Mouse (Mus musculus): ENCODE results near the gene Opcml. TPM values are rescaled to one million over a fixed set of nuclear protein-coding genes. Genes with fewer than 3 reads are reported as not detected.

Opcml gene
- polyA plus RNA-seq, 1 experiment = 88.3 TPM

DNA sequence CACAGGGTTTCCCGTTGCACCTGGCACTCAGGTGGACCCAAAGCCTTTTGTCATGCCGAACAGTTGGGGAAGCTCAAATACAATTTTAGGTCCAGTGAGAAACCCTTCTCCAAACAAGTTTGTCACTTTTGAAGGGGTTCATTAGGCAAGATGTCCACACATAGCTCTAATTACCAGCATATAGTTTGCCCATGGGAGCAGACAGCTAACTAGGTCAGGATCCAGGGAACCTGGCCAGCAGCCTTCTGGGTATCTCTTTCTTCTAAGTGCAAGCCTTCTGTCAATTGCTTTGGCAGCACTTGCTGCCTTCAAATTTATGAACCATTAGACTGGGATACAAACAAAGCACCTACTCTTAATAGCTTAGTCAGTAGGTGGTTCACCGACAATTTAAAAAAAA is 653.9 kb downstream of the Opcml start:
- no peak overlapping the region for H3K4me3 ChIP-seq (ENCODE audit: insufficient read depth, low read length)
- H3K27ac ChIP-seq (ENCODE audit: insufficient read depth, low read length) = no peak overlapping the region
- no peak for TF ChIP-seq CTCF (IDR thresholded peaks at IDR 0.05; ENCODE audit: extremely low read depth, insufficient read depth, low read length)
- TF ChIP-seq POLR2A (IDR thresholded peaks at IDR 0.05; ENCODE audit: extremely low read depth, insufficient read depth, low read length) = no peak
- peaks cover 14% of the 10 kb centered on the region for H3K4me1 ChIP-seq (ENCODE audit: control insufficient read depth, insufficient read depth, low read length)

DNA sequence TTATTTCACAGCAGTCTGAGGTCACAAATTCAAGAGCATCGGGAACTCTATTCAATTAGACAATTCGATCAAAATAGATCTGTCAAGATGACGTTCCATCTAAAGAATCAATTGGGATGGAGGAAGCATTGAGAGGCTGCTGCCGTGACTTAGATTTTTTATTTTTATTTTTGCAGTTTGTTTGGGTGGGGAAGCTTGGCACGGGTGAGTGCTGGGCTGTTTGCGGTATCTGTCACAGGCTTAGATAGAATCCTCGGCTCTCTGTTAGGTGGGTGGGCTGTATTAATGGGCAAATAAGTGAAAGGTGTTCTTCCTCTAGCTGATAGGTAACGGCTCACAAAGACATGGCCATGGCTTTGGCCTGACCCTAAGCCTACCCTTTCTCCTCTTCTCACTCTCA is 654.4 kb downstream of the Opcml start:
- Histone ChIP-seq H3K4me1 (ENCODE audit: control insufficient read depth, insufficient read depth, low read length) (peaks cover 11% of the 10 kb centered on the region), H3K4me3 (ENCODE audit: insufficient read depth, low read length) (no peak overlapping the region), H3K27ac (ENCODE audit: insufficient read depth, low read length) (no peak overlapping the region)
- TF ChIP-seq POLR2A (IDR thresholded peaks at IDR 0.05; ENCODE audit: extremely low read depth, insufficient read depth, low read length) (no peak), CTCF (IDR thresholded peaks at IDR 0.05; ENCODE audit: extremely low read depth, insufficient read depth, low read length) (no peak)

DNA sequence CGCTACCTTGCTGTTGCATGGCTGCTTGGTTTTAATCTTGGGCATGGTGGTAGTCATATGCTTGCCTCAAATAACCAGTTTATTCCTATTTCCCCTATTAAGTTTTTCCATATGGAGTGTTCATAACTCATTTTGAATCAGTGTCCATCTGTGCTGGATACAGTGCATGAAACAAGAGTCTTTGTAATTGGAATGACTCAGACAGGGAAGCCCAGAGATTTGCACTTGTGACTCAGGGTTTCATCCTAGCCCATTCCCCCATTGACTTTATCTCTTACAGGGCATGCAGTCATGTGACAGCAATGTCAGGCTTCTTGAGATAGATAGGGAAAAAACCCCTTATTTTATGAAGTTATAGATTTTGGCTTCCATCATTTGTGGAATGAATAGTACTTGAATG is 655.3 kb downstream of the Opcml start:
- Histone ChIP-seq H3K4me1 (ENCODE audit: control insufficient read depth, insufficient read depth, low read length) (peaks cover 6% of the 10 kb centered on the region; the same call in 1 of the 2 replicates), H3K4me3 (ENCODE audit: insufficient read depth, low read length) (no peak overlapping the region), H3K27ac (ENCODE audit: insufficient read depth, low read length) (no peak overlapping the region)
- TF ChIP-seq POLR2A (IDR thresholded peaks at IDR 0.05; ENCODE audit: extremely low read depth, insufficient read depth, low read length) = no peak
- no peak for TF ChIP-seq CTCF (IDR thresholded peaks at IDR 0.05; ENCODE audit: extremely low read depth, insufficient read depth, low read length)

DNA sequence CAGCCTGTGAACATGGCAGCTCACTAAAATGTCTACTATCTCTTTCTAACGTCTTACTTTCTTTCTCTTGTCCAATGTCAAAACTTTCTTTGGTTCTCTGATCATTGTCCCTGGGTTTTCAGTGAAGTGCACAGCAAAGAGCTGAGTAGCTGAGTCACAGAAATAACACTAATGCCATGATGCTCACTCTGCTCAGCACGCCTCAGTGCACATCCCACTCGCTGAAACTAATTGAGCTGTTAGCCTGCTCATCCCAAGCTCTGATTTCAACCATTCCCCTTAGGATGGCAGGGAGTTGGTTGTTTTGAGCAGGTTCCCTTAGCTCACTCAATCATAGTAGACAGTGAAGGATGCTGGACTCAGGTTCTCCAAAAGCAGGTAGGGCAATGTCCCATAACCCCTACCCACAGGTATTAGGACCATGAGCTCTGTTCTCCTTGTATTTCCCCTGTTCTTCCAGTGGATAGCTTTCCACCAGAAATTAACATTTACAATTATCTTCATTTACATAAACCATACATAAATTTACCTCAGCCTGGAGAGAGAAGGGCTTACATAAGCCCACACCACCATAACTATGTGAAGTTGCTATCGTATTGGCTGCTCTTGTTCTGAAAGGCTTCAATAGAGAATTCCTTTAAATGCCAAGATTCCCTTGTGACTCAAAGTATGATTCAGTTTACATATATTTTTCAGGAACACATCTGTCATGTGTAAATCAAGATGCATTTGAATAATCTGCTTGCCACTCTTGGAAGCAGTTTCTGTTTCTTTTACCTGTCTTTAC is 655.9 kb downstream of the Opcml start:
- Histone ChIP-seq H3K27ac (ENCODE audit: insufficient read depth, low read length) (no peak overlapping the region), H3K4me1 (ENCODE audit: control insufficient read depth, insufficient read depth, low read length) (peaks cover 6% of the 10 kb centered on the region; the same call in 1 of the 2 replicates), H3K4me3 (ENCODE audit: insufficient read depth, low read length) (no peak overlapping the region)
- no peak for TF ChIP-seq CTCF (IDR thresholded peaks at IDR 0.05; ENCODE audit: extremely low read depth, insufficient read depth, low read length)
- TF ChIP-seq POLR2A (IDR thresholded peaks at IDR 0.05; ENCODE audit: extremely low read depth, insufficient read depth, low read length) = no peak

DNA sequence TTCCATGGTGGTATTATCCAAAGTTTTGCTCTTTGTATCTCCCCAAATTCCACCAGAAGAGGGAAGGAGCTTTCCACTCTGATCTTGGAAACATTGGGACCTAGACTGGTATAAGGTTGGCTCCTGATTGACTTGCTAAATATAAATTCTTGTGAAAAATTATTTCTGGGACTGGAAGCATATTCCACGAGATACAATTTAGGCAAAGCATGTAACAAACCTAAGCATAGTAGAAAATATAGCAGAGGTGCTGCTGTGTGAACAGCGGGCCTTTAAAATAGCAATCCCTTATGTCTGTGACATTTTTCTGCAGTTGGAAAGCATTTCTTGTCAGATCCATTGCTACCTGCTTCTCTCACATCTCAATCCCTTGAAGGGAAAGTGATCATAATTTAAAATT is 661.9 kb downstream of the Opcml start:
- TF ChIP-seq POLR2A (IDR thresholded peaks at IDR 0.05; ENCODE audit: extremely low read depth, insufficient read depth, low read length) = no peak
- TF ChIP-seq CTCF (IDR thresholded peaks at IDR 0.05; ENCODE audit: extremely low read depth, insufficient read depth, low read length) = no peak
- Histone ChIP-seq H3K4me3 (ENCODE audit: insufficient read depth, low read length) (no peak overlapping the region), H3K27ac (ENCODE audit: insufficient read depth, low read length) (peak overlapping the region; percentile 46; the same call in 1 of the 2 replicates), H3K4me1 (ENCODE audit: control insufficient read depth, insufficient read depth, low read length) (peaks cover 2% of the 10 kb centered on the region; the same call in 1 of the 2 replicates)

DNA sequence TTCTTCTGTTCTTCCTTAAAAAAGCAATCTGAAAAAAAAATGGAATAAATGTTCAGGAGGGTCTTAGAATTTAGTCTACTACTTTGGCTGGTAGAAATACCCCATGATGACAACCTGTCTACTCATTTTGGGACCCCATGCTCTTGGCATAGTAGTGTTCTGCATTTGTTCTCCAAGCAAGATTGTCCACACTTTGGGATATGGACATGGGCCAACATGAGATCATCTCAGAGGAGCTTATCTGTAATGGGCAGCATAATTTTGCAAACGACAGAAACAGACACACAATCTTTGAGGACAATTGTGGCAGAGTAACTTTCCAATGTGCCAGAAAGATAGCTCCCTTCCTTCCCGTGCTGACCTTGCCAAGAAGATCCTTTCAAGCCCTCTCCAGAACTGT is 662.5 kb downstream of the Opcml start:
- peaks cover 2% of the 10 kb centered on the region; the same call in 1 of the 2 replicates for H3K4me1 ChIP-seq (ENCODE audit: control insufficient read depth, insufficient read depth, low read length)
- TF ChIP-seq POLR2A (IDR thresholded peaks at IDR 0.05; ENCODE audit: extremely low read depth, insufficient read depth, low read length) (no peak), CTCF (IDR thresholded peaks at IDR 0.05; ENCODE audit: extremely low read depth, insufficient read depth, low read length) (no peak)
- H3K4me3 ChIP-seq (ENCODE audit: insufficient read depth, low read length) = no peak overlapping the region
- H3K27ac ChIP-seq (ENCODE audit: insufficient read depth, low read length) = no peak overlapping the region

GRCm38 (mm10) chr9:28457982-28458770 is 667.6 kb downstream of the Opcml start:
- H3K27ac ChIP-seq (ENCODE audit: insufficient read depth, low read length) = no peak overlapping the region
- H3K4me3 ChIP-seq (ENCODE audit: insufficient read depth, low read length) = no peak overlapping the region
- TF ChIP-seq POLR2A (IDR thresholded peaks at IDR 0.05; ENCODE audit: extremely low read depth, insufficient read depth, low read length) (no peak), CTCF (IDR thresholded peaks at IDR 0.05; ENCODE audit: extremely low read depth, insufficient read depth, low read length) (no peak)
- H3K4me1 ChIP-seq (ENCODE audit: control insufficient read depth, insufficient read depth, low read length) = no peaks in the 10 kb centered on the region; the same call in 1 of the 2 replicates

DNA sequence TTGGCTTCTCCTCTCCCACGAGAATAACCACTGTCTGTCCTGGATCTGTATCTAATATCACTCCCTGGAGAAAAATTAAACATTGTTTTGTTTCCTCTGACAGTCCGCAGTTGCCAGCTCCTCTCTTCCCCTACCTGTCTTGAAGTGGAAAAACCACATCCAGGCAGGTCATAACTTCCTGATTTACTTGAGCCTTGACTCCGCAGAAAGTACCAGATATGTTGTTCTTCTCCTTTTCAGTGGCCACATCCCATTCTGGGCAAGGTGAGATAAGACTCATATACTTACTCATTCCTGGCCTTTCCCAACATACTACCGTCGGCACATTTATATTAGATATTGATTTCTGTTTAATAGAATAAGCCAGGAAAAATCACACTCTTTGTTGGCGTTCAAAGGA is 673.0 kb downstream of the Opcml start:
- Histone ChIP-seq H3K4me1 (ENCODE audit: control insufficient read depth, insufficient read depth, low read length) (no peaks in the 10 kb centered on the region), H3K27ac (ENCODE audit: insufficient read depth, low read length) (no peak overlapping the region), H3K4me3 (ENCODE audit: insufficient read depth, low read length) (no peak overlapping the region)
- TF ChIP-seq POLR2A (IDR thresholded peaks at IDR 0.05; ENCODE audit: extremely low read depth, insufficient read depth, low read length) = no peak
- no peak for TF ChIP-seq CTCF (IDR thresholded peaks at IDR 0.05; ENCODE audit: extremely low read depth, insufficient read depth, low read length)

DNA sequence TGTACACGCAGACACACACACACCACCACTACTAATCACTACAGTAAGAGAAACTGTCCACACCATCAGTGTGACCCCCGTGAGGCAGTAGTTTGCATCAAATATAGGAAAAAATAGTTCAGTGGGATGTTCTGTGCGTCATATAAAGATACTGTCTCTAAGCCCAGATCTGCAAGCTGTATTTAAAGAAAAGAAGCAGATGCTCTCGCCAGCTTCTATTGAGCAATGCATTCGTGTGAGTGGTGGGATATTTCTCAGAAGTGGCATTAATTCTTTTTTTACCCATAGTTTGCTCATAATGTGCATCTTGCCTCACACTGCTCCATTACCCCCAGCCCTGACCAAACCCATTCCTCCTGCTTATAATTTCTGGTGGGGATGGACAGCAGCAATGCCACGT is 678.8 kb downstream of the Opcml start:
- H3K27ac ChIP-seq (ENCODE audit: insufficient read depth, low read length) = peak overlapping the region; percentile 54; the same call in 1 of the 2 replicates
- H3K4me3 ChIP-seq (ENCODE audit: insufficient read depth, low read length) = no peak overlapping the region
- H3K4me1 ChIP-seq (ENCODE audit: control insufficient read depth, insufficient read depth, low read length) = peaks cover 6% of the 10 kb centered on the region
- TF ChIP-seq CTCF (IDR thresholded peaks at IDR 0.05; ENCODE audit: extremely low read depth, insufficient read depth, low read length) (no peak), POLR2A (IDR thresholded peaks at IDR 0.05; ENCODE audit: extremely low read depth, insufficient read depth, low read length) (no peak)

Data from cortical plate, adult 2 months (tissue).